Mouse (Mus musculus): Measurements from ENCODE around the gene Gm20388. TPM values are rescaled to one million over a fixed set of nuclear protein-coding genes. Genes with fewer than 3 reads are reported as not detected.

Gm20388 gene
- polyA plus RNA-seq, 1 experiment from 2014 or later = 7.4 TPM

GRCm38 (mm10) chr8:120890068-120890467 is 979.4 kb downstream of the Gm20388 start:
- Histone ChIP-seq H3K27ac (ENCODE audit: low read length) (no peak overlapping the region), H3K4me2 (ENCODE audit: low read depth, low read length) (no peak overlapping the region; the same call in 1 of the 2 replicates)

GRCm38 (mm10) chr8:120895009-120895408 is 984.4 kb downstream of the Gm20388 start:
- no peak for ATAC-seq (ENCODE audit: insufficient read depth, low FRiP score)
- Histone ChIP-seq H3K9me3 (replicated peaks; ENCODE audit: control insufficient read depth, low read length) (no peaks in the 10 kb centered on the region), H3K36me3 (ENCODE audit: control insufficient read depth, insufficient read depth, low read length) (no peaks in the 10 kb centered on the region), H3K4me2 (ENCODE audit: low read depth, low read length) (no peak overlapping the region), H3K27ac (ENCODE audit: low read length) (0 out of 2 replicates have a peak overlapping the region, but pooled peaks have one; percentile 0), H3K4me1 (ENCODE audit: control insufficient read depth, insufficient read depth, low read length) (peaks cover 31% of the 10 kb centered on the region), H3K4me3 (replicated peaks; ENCODE audit: low read length) (no peak overlapping the region), H3K27me3 (ENCODE audit: control insufficient read depth, insufficient read depth, low read length) (peaks cover 16% of the 10 kb centered on the region), H3K9ac (ENCODE audit: low read length) (peak overlapping the region; percentile 28; the same call in 1 of the 2 replicates)
- WGBS = 23% methylated on average over 4 of the region's 4 CpGs

More at GRCm38 (mm10) chr8:120890068-120890467, 979.4 kb downstream of the Gm20388 start:
- Histone ChIP-seq H3K9ac (ENCODE audit: low read length) (0 out of 2 replicates have a peak overlapping the region, but pooled peaks have one; percentile 10), H3K27me3 (ENCODE audit: control insufficient read depth, insufficient read depth, low read length) (peaks cover 21% of the 10 kb centered on the region), H3K4me1 (ENCODE audit: control insufficient read depth, insufficient read depth, low read length) (peaks cover 25% of the 10 kb centered on the region), H3K4me3 (replicated peaks; ENCODE audit: low read length) (no peak overlapping the region), H3K9me3 (replicated peaks; ENCODE audit: control insufficient read depth, low read length) (no peaks in the 10 kb centered on the region), H3K36me3 (ENCODE audit: control insufficient read depth, insufficient read depth, low read length) (no peaks in the 10 kb centered on the region)
- ATAC-seq (ENCODE audit: insufficient read depth, low FRiP score) = no peak
- WGBS = 18% methylated on average over 11 of the region's 11 CpGs

DNA sequence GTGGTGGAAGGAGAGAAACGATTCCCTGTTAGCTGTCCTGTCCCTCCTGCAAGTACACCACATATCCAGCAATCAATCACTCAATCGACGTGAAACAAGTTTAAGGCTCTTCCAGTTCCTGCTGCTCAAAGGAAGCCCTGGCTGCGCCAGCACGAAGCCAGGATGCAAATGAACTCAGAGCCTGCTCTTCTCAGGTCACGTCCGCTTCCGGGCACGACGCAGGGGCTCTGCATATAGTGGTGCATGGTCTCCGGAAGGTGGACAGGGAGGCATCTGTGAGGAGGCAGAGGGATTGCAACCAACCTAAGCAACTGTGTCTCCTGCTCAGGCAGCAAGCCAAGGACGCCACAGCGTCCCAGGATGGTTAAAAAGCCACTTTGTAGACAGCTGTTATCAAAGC is 985.0 kb downstream of the Gm20388 start:
- no peak overlapping the region for H3K27ac ChIP-seq (ENCODE audit: low read length)
- H3K9me3 ChIP-seq (replicated peaks; ENCODE audit: control insufficient read depth, low read length) = no peaks in the 10 kb centered on the region
- no peak overlapping the region for H3K4me2 ChIP-seq (ENCODE audit: low read depth, low read length)
- no peaks in the 10 kb centered on the region for H3K36me3 ChIP-seq (ENCODE audit: control insufficient read depth, insufficient read depth, low read length)
- peaks cover 15% of the 10 kb centered on the region for H3K27me3 ChIP-seq (ENCODE audit: control insufficient read depth, insufficient read depth, low read length)
- no peak overlapping the region for H3K4me3 ChIP-seq (replicated peaks; ENCODE audit: low read length)
- no peak for ATAC-seq (ENCODE audit: insufficient read depth, low FRiP score)
- peaks cover 28% of the 10 kb centered on the region for H3K4me1 ChIP-seq (ENCODE audit: control insufficient read depth, insufficient read depth, low read length)
- 19% methylated on average over 13 of the region's 13 CpGs for WGBS
- H3K9ac ChIP-seq (ENCODE audit: low read length) = 0 out of 2 replicates have a peak overlapping the region, but pooled peaks have one; percentile 13

DNA sequence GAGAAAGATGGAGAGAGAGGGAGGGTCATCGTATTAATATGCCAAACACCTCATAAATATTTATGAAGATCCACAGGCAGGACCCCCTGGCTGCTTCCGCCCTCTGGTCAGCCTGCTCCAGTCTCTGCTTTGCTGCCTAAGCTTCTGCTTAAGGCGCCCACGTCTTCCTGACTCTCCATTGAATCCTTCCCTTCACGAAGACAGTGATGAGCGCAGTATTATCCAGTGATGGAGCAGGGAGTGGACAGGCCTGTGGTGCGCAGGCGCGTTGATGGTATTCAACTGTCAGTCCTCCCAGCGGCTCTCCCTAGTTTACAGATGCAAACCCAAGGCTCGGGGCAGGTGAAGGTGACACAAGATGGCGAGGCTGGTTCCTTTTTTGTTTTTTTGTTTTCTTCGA is 985.6 kb downstream of the Gm20388 start:
- H3K36me3 ChIP-seq (ENCODE audit: control insufficient read depth, insufficient read depth, low read length) = no peaks in the 10 kb centered on the region
- no peak overlapping the region for H3K9ac ChIP-seq (ENCODE audit: low read length)
- peaks cover 30% of the 10 kb centered on the region for H3K4me1 ChIP-seq (ENCODE audit: control insufficient read depth, insufficient read depth, low read length)
- peaks cover 15% of the 10 kb centered on the region for H3K27me3 ChIP-seq (ENCODE audit: control insufficient read depth, insufficient read depth, low read length)
- H3K27ac ChIP-seq (ENCODE audit: low read length) = no peak overlapping the region
- WGBS = 46% methylated on average over 13 of the region's 13 CpGs
- H3K4me3 ChIP-seq (replicated peaks; ENCODE audit: low read length) = no peak overlapping the region
- H3K4me2 ChIP-seq (ENCODE audit: low read depth, low read length) = no peak overlapping the region
- ATAC-seq (ENCODE audit: insufficient read depth, low FRiP score) = no peak
- H3K9me3 ChIP-seq (replicated peaks; ENCODE audit: control insufficient read depth, low read length) = no peaks in the 10 kb centered on the region

- 52% methylated on average over 4 of the region's 4 CpGs for WGBS
- no peak for ATAC-seq (ENCODE audit: insufficient read depth, low FRiP score)
- H3K27ac ChIP-seq (ENCODE audit: low read length) = peak overlapping the region; percentile 68
Measured at GRCm38 (mm10) chr8:120898008-120898407, 987.4 kb downstream of the Gm20388 start.

GRCm38 (mm10) chr8:120898828-120899407 is 988.3 kb downstream of the Gm20388 start:
- Histone ChIP-seq H3K27me3 (ENCODE audit: control insufficient read depth, insufficient read depth, low read length) (peaks cover 8% of the 10 kb centered on the region; the same call in 1 of the 2 replicates), H3K9me3 (replicated peaks; ENCODE audit: control insufficient read depth, low read length) (no peaks in the 10 kb centered on the region), H3K36me3 (ENCODE audit: control insufficient read depth, insufficient read depth, low read length) (no peaks in the 10 kb centered on the region), H3K4me1 (ENCODE audit: control insufficient read depth, insufficient read depth, low read length) (peaks cover 48% of the 10 kb centered on the region), H3K4me2 (ENCODE audit: low read depth, low read length) (no peak overlapping the region), H3K27ac (ENCODE audit: low read length) (peak overlapping the region; percentile 68), H3K9ac (ENCODE audit: low read length) (0 out of 2 replicates have a peak overlapping the region, but pooled peaks have one; percentile 15), H3K4me3 (replicated peaks; ENCODE audit: low read length) (no peak overlapping the region)
- whole genome bisulfite sequencing = 40% methylated on average over 17 of the region's 17 CpGs
- ATAC-seq (ENCODE audit: insufficient read depth, low FRiP score) = peak; percentile 34; the same call in 1 of the 2 replicates

More at GRCm38 (mm10) chr8:120898008-120898407, 987.4 kb downstream of the Gm20388 start:
- no peaks in the 10 kb centered on the region for H3K36me3 ChIP-seq (ENCODE audit: control insufficient read depth, insufficient read depth, low read length)
- H3K4me3 ChIP-seq (replicated peaks; ENCODE audit: low read length) = no peak overlapping the region
- no peak overlapping the region for H3K9ac ChIP-seq (ENCODE audit: low read length)
- peaks cover 47% of the 10 kb centered on the region for H3K4me1 ChIP-seq (ENCODE audit: control insufficient read depth, insufficient read depth, low read length)
- H3K4me2 ChIP-seq (ENCODE audit: low read depth, low read length) = no peak overlapping the region
- H3K9me3 ChIP-seq (replicated peaks; ENCODE audit: control insufficient read depth, low read length) = no peaks in the 10 kb centered on the region
- H3K27me3 ChIP-seq (ENCODE audit: control insufficient read depth, insufficient read depth, low read length) = peaks cover 15% of the 10 kb centered on the region

DNA sequence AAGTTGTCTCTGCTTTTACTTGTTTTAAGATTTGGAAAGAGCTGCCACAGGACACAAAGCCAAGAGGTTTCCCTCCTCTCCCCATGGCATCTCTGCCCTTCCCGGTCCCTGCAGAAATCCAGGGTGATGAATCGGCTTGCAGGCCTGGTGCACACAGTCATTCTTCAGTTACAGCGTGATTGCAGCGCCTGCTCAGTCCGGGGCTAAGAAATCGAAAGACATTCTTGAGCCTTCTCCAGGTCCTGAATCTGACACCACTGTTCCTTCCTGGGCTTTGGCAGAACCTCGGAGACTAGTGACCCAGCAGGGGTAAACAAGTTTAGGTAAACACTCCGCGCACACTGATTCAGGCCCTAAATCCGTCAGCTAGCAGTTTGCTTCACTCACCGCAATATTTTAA is 991.7 kb downstream of the Gm20388 start:
- H3K9me3 ChIP-seq (replicated peaks; ENCODE audit: control insufficient read depth, low read length) = no peaks in the 10 kb centered on the region
- 14% methylated on average over 11 of the region's 11 CpGs for whole genome bisulfite sequencing
- H3K27me3 ChIP-seq (ENCODE audit: control insufficient read depth, insufficient read depth, low read length) = no peaks in the 10 kb centered on the region
- peak overlapping the region; percentile 51; the same call in 1 of the 2 replicates for H3K9ac ChIP-seq (ENCODE audit: low read length)
- peaks cover 30% of the 10 kb centered on the region; the same call in 1 of the 2 replicates for H3K4me1 ChIP-seq (ENCODE audit: control insufficient read depth, insufficient read depth, low read length)
- H3K27ac ChIP-seq (ENCODE audit: low read length) = peak overlapping the region; percentile 81
- peak; percentile 31; the same call in 1 of the 2 replicates for ATAC-seq (ENCODE audit: insufficient read depth, low FRiP score)
- 0 out of 2 replicates have a peak overlapping the region, but pooled peaks have one; percentile 3 for H3K4me2 ChIP-seq (ENCODE audit: low read depth, low read length)
- H3K4me3 ChIP-seq (replicated peaks; ENCODE audit: low read length) = no peak overlapping the region
- H3K36me3 ChIP-seq (ENCODE audit: control insufficient read depth, insufficient read depth, low read length) = no peaks in the 10 kb centered on the region

GRCm38 (mm10) chr8:120907671-120908070 is 997.0 kb downstream of the Gm20388 start:
- Histone ChIP-seq H3K36me3 (ENCODE audit: control insufficient read depth, insufficient read depth, low read length) (no peaks in the 10 kb centered on the region), H3K4me3 (replicated peaks; ENCODE audit: low read length) (no peak overlapping the region), H3K4me1 (ENCODE audit: control insufficient read depth, insufficient read depth, low read length) (0 out of 2 replicates have a peak, but pooled peaks cover 9% of the 10 kb centered on the region), H3K9me3 (replicated peaks; ENCODE audit: control insufficient read depth, low read length) (no peaks in the 10 kb centered on the region), H3K27ac (ENCODE audit: low read length) (no peak overlapping the region), H3K4me2 (ENCODE audit: low read depth, low read length) (no peak overlapping the region), H3K9ac (ENCODE audit: low read length) (no peak overlapping the region), H3K27me3 (ENCODE audit: control insufficient read depth, insufficient read depth, low read length) (no peaks in the 10 kb centered on the region)
- 41% methylated on average over 6 of the region's 6 CpGs for WGBS
- ATAC-seq (ENCODE audit: insufficient read depth, low FRiP score) = no peak

DNA sequence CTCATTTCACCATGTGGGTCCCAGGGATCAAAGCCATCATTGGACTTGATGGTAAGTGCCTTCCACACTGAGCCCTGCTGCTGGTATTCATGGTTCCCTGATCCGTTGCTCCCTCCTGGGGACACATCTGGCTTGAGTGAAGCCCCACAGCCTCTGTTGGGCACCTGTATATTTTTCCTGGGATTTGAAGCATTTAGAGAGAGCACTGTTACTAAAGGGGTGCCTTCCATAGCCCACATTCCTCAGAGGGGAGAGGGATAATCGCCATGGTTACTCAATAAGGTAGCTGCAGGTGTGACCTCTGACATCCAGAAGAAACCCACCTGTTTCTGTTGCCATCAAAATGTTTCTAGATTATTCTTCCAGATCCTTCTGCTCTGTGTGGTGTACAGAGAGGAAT is 1000.3 kb downstream of the Gm20388 start:
- Histone ChIP-seq H3K4me3 (replicated peaks; ENCODE audit: low read length) (no peak overlapping the region), H3K36me3 (ENCODE audit: control insufficient read depth, insufficient read depth, low read length) (no peaks in the 10 kb centered on the region), H3K4me1 (ENCODE audit: control insufficient read depth, insufficient read depth, low read length) (0 out of 2 replicates have a peak, but pooled peaks cover 5% of the 10 kb centered on the region), H3K27ac (ENCODE audit: low read length) (no peak overlapping the region), H3K4me2 (ENCODE audit: low read depth, low read length) (no peak overlapping the region), H3K9ac (ENCODE audit: low read length) (no peak overlapping the region), H3K27me3 (ENCODE audit: control insufficient read depth, insufficient read depth, low read length) (no peaks in the 10 kb centered on the region), H3K9me3 (replicated peaks; ENCODE audit: control insufficient read depth, low read length) (no peaks in the 10 kb centered on the region)
- ATAC-seq (ENCODE audit: insufficient read depth, low FRiP score) = no peak
- 46% methylated on average over 2 of the region's 2 CpGs for WGBS
